Mouse (Mus musculus): ENCODE data around the gene Caprin1. TPM values are rescaled to one million over a fixed set of nuclear protein-coding genes. Genes with fewer than 3 reads are reported as not detected.

Caprin1 gene
- 508 and 532 TPM in 2 replicates for polyA plus RNA-seq (2016; fragmentation: Nextera tagmentation; extraction: Ambion mirVana)

- Histone ChIP-seq H3K36me3 (replicated peaks) (peaks cover 33% of the 10 kb centered on the region), H3K4me3 (peak within 1 kb of the TSS; percentile 71), H3K4me1 (peaks cover 36% of the 10 kb centered on the region), H3K27me3 (ENCODE audit: poor library complexity, severe bottlenecking) (no peaks in the 10 kb centered on the region), H3K9me3 (no peaks in the 10 kb centered on the region), H3K27ac (peak within 1 kb of the TSS; percentile 97)
- DNase-seq (ENCODE audit: extremely low spot score, low spot score): peak; percentile 94
- WGBS: 0% methylated on average over 33 of the region's 33 CpGs
These were observed at the start of gene Caprin1 for GRCm38 (mm10) chr2:103797491-103798009. Gene Caprin1, minus strand, starts transcription at chr2:103797649.

DNA sequence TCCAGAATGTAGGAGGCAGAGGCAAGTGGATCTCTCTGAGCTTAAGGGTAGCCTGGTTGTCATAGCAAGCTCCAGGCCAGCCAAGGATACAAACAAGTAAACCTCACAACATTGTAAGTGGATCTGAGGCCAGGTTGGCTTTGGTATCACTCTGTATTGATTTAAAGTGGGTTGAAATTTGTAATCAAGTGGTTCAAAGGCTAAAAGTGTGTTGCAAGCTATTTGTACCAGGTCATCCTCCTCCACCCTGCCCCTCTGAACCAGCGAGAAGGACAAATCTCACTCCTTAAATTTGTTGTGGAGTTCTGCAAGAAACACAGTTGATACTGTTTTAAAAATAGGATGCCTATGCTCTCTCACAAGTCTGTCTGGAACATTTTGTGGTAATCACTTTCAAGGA is 49.4 kb upstream of the Caprin1 start:
- Histone ChIP-seq H3K27me3 (ENCODE audit: poor library complexity, severe bottlenecking) (no peaks in the 10 kb centered on the region), H3K4me1 (no peaks in the 10 kb centered on the region), H3K4me3 (no peak overlapping the region), H3K27ac (no peak overlapping the region), H3K36me3 (replicated peaks) (no peaks in the 10 kb centered on the region), H3K9me3 (no peaks in the 10 kb centered on the region)
- WGBS: 90% methylated on average over 1 of the region's 1 CpGs
- DNase-seq (ENCODE audit: extremely low spot score, low spot score): no peak

DNA sequence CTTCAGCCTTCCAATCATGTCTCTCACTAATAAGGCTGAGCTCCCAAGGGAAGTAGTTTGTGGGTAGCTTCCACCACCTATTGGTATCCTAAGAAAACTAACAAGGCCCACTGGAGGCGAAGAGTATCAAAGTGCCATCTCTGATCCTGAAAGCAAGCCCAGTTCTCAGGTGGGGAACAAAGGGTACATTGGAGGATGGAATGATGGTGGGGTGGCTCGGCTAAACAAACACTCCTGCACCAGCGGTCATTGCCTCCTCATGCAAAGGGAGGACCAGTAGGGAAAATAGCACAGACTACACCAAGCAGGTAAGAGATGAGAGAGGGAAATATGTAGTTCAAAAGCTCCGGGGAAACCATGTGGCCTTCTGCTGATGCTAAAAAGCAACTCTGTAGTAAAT is 48.8 kb upstream of the Caprin1 start:
- Histone ChIP-seq H3K36me3 (replicated peaks) (no peaks in the 10 kb centered on the region), H3K27me3 (ENCODE audit: poor library complexity, severe bottlenecking) (no peaks in the 10 kb centered on the region), H3K9me3 (no peaks in the 10 kb centered on the region), H3K4me3 (no peak overlapping the region), H3K4me1 (no peaks in the 10 kb centered on the region), H3K27ac (no peak overlapping the region)
- WGBS: 86% methylated on average over 4 of the region's 4 CpGs
- no peak for DNase-seq (ENCODE audit: extremely low spot score, low spot score)

DNA sequence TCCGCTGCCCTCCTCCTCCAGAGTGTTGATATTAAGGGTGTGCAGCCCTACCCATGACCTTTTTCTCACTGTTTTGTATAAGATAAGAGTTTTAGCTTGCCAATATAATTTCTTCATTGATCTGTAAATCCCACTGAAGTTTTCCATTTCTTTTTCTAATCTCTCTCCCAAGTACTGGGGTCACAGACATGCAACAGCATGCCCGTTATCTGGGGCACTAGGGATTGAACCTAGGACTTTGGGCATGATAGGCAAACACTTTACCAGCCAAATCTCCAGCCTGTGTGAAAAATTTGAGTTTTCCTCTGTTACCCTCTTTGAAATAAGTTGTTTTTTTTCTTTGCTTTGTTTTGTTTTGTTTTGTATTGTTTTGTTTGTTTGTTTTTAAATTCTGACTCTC is 46.6 kb upstream of the Caprin1 start:
- Histone ChIP-seq H3K27me3 (ENCODE audit: poor library complexity, severe bottlenecking) (no peaks in the 10 kb centered on the region), H3K4me1 (no peaks in the 10 kb centered on the region), H3K27ac (no peak overlapping the region), H3K9me3 (no peaks in the 10 kb centered on the region), H3K4me3 (no peak overlapping the region), H3K36me3 (replicated peaks) (no peaks in the 10 kb centered on the region)
- DNase-seq (ENCODE audit: extremely low spot score, low spot score): no peak
- 93% methylated on average over 2 of the region's 2 CpGs for WGBS

DNA sequence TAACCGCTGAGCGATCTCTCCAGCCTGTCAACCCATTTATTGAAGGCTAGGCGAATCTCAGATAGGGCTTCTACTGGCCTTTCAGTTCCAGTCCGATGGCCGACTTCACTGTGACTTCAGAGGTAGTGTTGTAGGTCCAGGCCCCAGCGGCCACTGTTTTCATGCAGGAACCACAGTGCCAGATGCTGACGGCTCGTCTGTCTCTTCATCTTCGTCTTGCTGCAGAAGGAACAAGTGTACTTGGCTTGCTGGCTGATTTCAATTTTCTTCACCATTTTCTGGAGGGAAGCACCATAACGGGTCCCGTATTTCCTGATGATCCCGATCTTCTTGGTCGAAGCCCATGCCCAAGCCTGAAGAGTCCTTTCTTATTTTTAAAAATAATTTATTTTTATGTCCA is 45.9 kb upstream of the Caprin1 start:
- 96% methylated on average over 13 of the region's 13 CpGs for WGBS
- Histone ChIP-seq H3K36me3 (replicated peaks) (no peaks in the 10 kb centered on the region), H3K27ac (no peak overlapping the region), H3K4me1 (no peaks in the 10 kb centered on the region), H3K4me3 (no peak overlapping the region), H3K9me3 (no peaks in the 10 kb centered on the region), H3K27me3 (ENCODE audit: poor library complexity, severe bottlenecking) (no peaks in the 10 kb centered on the region)
- DNase-seq (ENCODE audit: extremely low spot score, low spot score): no peak

DNA sequence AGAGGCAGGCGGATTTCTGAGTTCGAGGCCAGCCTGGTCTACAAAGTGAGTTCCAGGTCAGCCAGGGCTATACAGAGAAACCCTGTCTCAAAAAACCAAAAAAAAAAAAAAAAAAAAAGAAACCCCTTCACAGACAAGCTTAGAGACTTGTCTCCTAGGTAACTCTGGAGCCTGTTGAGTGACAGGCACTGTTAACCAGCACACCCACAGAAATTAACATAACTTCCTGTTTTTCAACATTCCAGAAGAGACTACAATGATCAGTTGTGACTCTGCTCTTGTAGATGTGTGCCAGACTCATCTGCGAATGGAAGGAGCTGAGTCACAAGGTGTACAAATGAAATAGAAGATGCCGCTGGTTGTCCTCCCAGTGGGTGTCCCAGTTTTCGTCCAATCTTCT is 44.9 kb upstream of the Caprin1 start:
- no peak for DNase-seq (ENCODE audit: extremely low spot score, low spot score)
- 94% methylated on average over 5 of the region's 5 CpGs for WGBS
- H3K9me3 ChIP-seq: no peaks in the 10 kb centered on the region
- no peak overlapping the region for H3K27ac ChIP-seq
- no peaks in the 10 kb centered on the region for H3K4me1 ChIP-seq
- H3K27me3 ChIP-seq (ENCODE audit: poor library complexity, severe bottlenecking): no peaks in the 10 kb centered on the region
- H3K36me3 ChIP-seq (replicated peaks): no peaks in the 10 kb centered on the region
- no peak overlapping the region for H3K4me3 ChIP-seq

GRCm38 (mm10) chr2:103838483-103838882 is 41.0 kb upstream of the Caprin1 start:
- H3K4me3 ChIP-seq: no peak overlapping the region
- H3K27ac ChIP-seq: no peak overlapping the region
- no peak for DNase-seq (ENCODE audit: extremely low spot score, low spot score)
- no peaks in the 10 kb centered on the region for H3K36me3 ChIP-seq (replicated peaks)
- H3K4me1 ChIP-seq: peaks cover 3% of the 10 kb centered on the region; the same call in 1 of the 2 replicates
- H3K27me3 ChIP-seq (ENCODE audit: poor library complexity, severe bottlenecking): no peaks in the 10 kb centered on the region
- no peaks in the 10 kb centered on the region for H3K9me3 ChIP-seq
- WGBS: 73% methylated on average over 3 of the region's 3 CpGs

GRCm38 (mm10) chr2:103837166-103837565 is 39.7 kb upstream of the Caprin1 start:
- no peaks in the 10 kb centered on the region for H3K9me3 ChIP-seq
- DNase-seq (ENCODE audit: extremely low spot score, low spot score): no peak
- no peaks in the 10 kb centered on the region for H3K27me3 ChIP-seq (ENCODE audit: poor library complexity, severe bottlenecking)
- H3K4me1 ChIP-seq: peaks cover 8% of the 10 kb centered on the region
- 90% methylated on average over 4 of the region's 4 CpGs for WGBS
- no peaks in the 10 kb centered on the region for H3K36me3 ChIP-seq (replicated peaks)
- no peak overlapping the region for H3K27ac ChIP-seq
- H3K4me3 ChIP-seq: no peak overlapping the region

DNA sequence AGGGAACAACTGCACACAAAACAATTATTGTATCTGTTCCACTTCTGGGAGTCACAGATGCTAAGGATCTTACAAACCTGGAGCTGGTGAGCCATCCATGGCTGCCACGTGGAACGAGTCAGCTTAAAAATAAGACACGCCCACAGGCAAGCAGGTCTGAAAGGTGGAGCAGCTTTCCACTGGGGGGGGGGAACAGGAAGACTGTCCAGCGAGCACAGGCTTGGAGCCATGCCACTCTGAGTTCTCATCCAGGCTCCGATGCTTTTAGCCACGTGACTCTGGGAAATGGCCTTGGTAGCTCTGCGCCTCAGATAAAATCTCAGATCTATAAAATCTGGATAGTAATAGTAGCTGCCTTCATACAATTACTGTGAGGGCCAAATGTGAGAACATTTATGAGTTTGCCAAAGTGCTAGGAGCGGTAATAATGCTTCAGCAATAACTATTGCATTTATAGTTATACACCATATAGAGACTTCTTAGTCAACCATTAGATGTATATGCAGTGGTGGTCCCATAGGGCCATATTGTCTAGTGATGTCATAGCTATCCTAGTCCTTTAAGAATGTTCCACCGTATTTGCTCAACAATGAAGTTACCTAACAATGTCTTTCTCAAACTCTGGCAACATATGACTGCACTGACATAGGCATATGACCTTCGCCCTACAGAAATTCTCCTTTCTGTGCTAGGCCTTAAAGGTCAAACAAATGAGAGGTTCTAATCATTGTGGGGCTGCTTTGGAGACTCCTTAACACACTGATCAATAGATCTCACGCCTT is 38.4 kb upstream of the Caprin1 start:
- H3K36me3 ChIP-seq (replicated peaks): no peaks in the 10 kb centered on the region
- 83% methylated on average over 11 of the region's 11 CpGs for WGBS
- peaks cover 8% of the 10 kb centered on the region for H3K4me1 ChIP-seq
- no peak overlapping the region for H3K4me3 ChIP-seq
- no peaks in the 10 kb centered on the region for H3K9me3 ChIP-seq
- no peak for DNase-seq (ENCODE audit: extremely low spot score, low spot score)
- H3K27me3 ChIP-seq (ENCODE audit: poor library complexity, severe bottlenecking): no peaks in the 10 kb centered on the region
- no peak overlapping the region for H3K27ac ChIP-seq

DNA sequence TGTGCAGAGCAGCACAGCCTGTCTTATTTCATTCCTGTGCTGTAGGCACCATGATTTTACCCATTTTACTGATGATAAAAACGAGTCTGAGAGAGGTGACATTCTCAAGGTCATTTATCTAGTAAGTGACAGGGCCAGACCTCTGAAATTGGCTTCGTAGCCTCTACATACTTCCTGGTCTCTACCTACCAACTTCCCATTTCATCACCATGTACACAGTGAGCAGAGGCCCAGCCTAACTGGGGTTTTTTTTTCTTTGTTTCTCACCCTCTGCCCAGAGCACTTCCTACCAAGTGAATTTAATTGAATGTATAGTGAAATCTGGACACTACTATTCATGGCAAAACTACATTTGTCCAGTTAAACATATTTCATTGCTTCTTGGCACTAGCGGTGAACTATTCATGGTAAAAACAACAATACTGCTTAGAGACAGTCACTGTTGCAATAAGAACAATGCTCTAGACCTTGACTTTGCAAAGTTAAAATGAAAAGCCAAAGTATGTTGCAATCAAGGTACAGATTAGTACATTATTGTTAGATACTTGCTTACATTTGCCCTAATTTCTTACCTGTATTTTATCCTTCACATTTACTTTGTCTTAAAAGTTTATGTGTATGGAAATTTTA is 36.5 kb upstream of the Caprin1 start:
- H3K9me3 ChIP-seq: no peaks in the 10 kb centered on the region
- H3K4me3 ChIP-seq: no peak overlapping the region
- no peak for DNase-seq (ENCODE audit: extremely low spot score, low spot score)
- peaks cover 8% of the 10 kb centered on the region for H3K4me1 ChIP-seq
- H3K36me3 ChIP-seq (replicated peaks): no peaks in the 10 kb centered on the region
- H3K27ac ChIP-seq: no peak overlapping the region
- no peaks in the 10 kb centered on the region for H3K27me3 ChIP-seq (ENCODE audit: poor library complexity, severe bottlenecking)
- WGBS: 83% methylated on average over 3 of the region's 3 CpGs

DNA sequence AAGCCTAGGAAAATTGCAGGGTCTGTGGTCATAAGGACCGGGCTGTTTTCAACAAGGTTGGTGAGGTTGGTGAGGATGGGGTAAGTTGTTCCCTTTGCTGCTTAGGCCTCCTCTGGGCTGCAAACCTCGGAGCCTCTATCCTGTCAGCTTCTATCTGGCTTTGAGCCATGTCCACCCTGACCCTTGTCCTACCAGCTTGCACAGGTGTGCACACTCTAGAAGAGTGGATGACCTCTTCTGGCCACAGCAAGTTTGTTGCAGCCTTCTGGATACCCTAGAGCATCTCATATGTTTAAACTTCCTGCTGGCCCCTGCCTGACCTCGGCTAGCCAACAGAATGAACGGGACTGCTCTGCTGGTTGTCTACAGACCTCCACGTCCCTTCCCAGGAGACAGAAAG is 35.5 kb upstream of the Caprin1 start:
- no peak for DNase-seq (ENCODE audit: extremely low spot score, low spot score)
- H3K9me3 ChIP-seq: no peaks in the 10 kb centered on the region
- H3K36me3 ChIP-seq (replicated peaks): no peaks in the 10 kb centered on the region
- 73% methylated on average over 5 of the region's 5 CpGs for WGBS
- no peak overlapping the region for H3K4me3 ChIP-seq
- H3K4me1 ChIP-seq: peaks cover 8% of the 10 kb centered on the region
- no peak overlapping the region for H3K27ac ChIP-seq
- no peaks in the 10 kb centered on the region for H3K27me3 ChIP-seq (ENCODE audit: poor library complexity, severe bottlenecking)

- Histone ChIP-seq H3K27me3 (ENCODE audit: poor library complexity, severe bottlenecking) (no peaks in the 10 kb centered on the region), H3K4me1 (peaks cover 4% of the 10 kb centered on the region; the same call in 1 of the 2 replicates), H3K4me3 (no peak overlapping the region), H3K9me3 (no peaks in the 10 kb centered on the region), H3K36me3 (replicated peaks) (no peaks in the 10 kb centered on the region), H3K27ac (no peak overlapping the region)
- DNase-seq (ENCODE audit: extremely low spot score, low spot score): no peak
These were observed 31.5 kb upstream of the Caprin1 start for GRCm38 (mm10) chr2:103828900-103829299.

DNA sequence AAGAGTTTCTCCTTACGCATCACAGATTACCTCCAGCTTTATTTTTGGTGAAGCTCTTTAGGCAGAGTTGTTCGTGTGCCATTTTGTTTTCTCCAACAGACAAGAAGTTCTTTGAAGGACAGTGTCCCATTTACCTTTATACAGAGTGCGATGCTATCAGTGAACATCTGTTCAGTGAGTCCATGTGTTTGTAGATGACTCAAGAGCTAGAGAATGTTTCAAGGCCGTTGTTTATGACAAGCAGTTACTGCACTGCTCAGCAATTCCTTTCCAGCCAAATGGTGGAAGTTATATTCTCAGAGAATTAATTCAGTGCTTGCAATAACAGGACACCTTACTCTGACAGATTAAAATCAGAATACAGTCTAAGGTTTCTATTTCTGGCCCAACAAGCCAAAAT is 27.5 kb upstream of the Caprin1 start:
- WGBS: 90% methylated on average over 4 of the region's 4 CpGs
- DNase-seq (ENCODE audit: extremely low spot score, low spot score): no peak
- H3K4me3 ChIP-seq: no peak overlapping the region
- H3K27ac ChIP-seq: no peak overlapping the region
- no peaks in the 10 kb centered on the region for H3K4me1 ChIP-seq
- no peaks in the 10 kb centered on the region for H3K9me3 ChIP-seq
- no peaks in the 10 kb centered on the region for H3K27me3 ChIP-seq (ENCODE audit: poor library complexity, severe bottlenecking)
- no peaks in the 10 kb centered on the region for H3K36me3 ChIP-seq (replicated peaks)
